Mouse (Mus musculus): ENCODE results near the gene Ifit3b.

- no peak for TF ChIP-seq GATA1 (IDR thresholded peaks at IDR 0.05; ENCODE audit: low read length)
- TF ChIP-seq TAL1 (IDR thresholded peaks at IDR 0.05; ENCODE audit: low read length), result no peak
Measured at GRCm38 (mm10) chr19:34650997-34651396, 43.2 kb downstream of the Ifit3b start.

Data from erythroblast, embryonic 14.5 days (primary cell).